Mouse (Mus musculus): ENCODE results near the gene Eps8.

- TF ChIP-seq CTCF (IDR thresholded peaks at IDR 0.05; ENCODE audit: low read depth, low read length): no peak
- TF ChIP-seq POLR2A (IDR thresholded peaks at IDR 0.05; ENCODE audit: insufficient read depth, low read length): no peak
Measured at GRCm38 (mm10) chr6:137695046-137695445, 40.4 kb upstream of the Eps8 start.

All from ES-Bruce4 (cell line).